Mouse (Mus musculus) liver, embryonic 16.5 days (tissue): ENCODE results near the gene Clns1a. TPM values are rescaled to one million over a fixed set of nuclear protein-coding genes. Genes with fewer than 3 reads are reported as not detected.
A peak's percentile ranks its signal among the peaks of the same experiment; 100 is the strongest.

ENCODE experiments used
- ATAC-seq: fragments of 200-750 bp; cut with Nextera tagmentation; 2 replicates; pipeline ENCODE4 v1.8.0; 2017; ENCODE audit warnings: low read depth, mild to moderate bottlenecking, moderate number of reproducible peaks, moderate library complexity
- H3K27ac ChIP-seq: fragments of 300-500 bp; sonication (generic); 2 replicates; pipeline ENCODE4 v1.5.1; 2014; ENCODE audit warnings: mild to moderate bottlenecking, low read length
- H3K27me3 ChIP-seq: fragments of 300-500 bp; sonication (generic); 2 replicates; pipeline ENCODE4 v1.6.1; 2014; ENCODE audit warnings: low read depth, low read length, mixed read lengths; ENCODE audit not compliant: control insufficient read depth, insufficient read depth
- H3K36me3 ChIP-seq: fragments of 300-500 bp; sonication (generic); 2 replicates; pipeline ENCODE4 v1.6.1; 2014; ENCODE audit warnings: mild to moderate bottlenecking; ENCODE audit not compliant: control insufficient read depth, insufficient read depth
- H3K4me1 ChIP-seq: fragments of 300-500 bp; sonication (generic); 2 replicates; pipeline ENCODE4 v1.6.1; 2014; ENCODE audit warnings: low read depth, low read length, mixed read lengths; ENCODE audit not compliant: control insufficient read depth
- H3K4me2 ChIP-seq: fragments of 300-500 bp; sonication (generic); 2 replicates; pipeline ENCODE4 v1.6.1; 2014; ENCODE audit warnings: low read depth, low read length, mixed read lengths
- H3K4me3 ChIP-seq: fragments of 300-500 bp; sonication (generic); 2 replicates; pipeline ENCODE4 v1.5.1; 2014; ENCODE audit warnings: low read depth, mild to moderate bottlenecking, low read length
- H3K9ac ChIP-seq: fragments of 300-500 bp; sonication (generic); 2 replicates; pipeline ENCODE4 v1.6.1; 2014; ENCODE audit warnings: low read depth, low read length
- H3K9me3 ChIP-seq: fragments of 300-500 bp; sonication (generic); replicated peaks from 2 replicates; pipeline ENCODE4 v1.6.1; 2016; ENCODE audit warnings: low read length; ENCODE audit not compliant: control insufficient read depth
- WGBS: fragments of 180-500 bp; shearing (Covaris S2); extraction: QIAGEN DNeasy Blood & Tissue Kit; methylation state at CpG from one replicate; pipeline ENCODE4 v1.1.7; 2014; ENCODE audit not compliant: insufficient replicate concordance; 5-methylcytosine and 5-hydroxymethylcytosine counted together
- polyA plus RNA-seq: library from polyadenylated mRNA; unstranded; fragments of >200 nt; fragmentation: Nextera tagmentation; extraction: Ambion mirVana; gene quantifications from 2 replicates; pipeline ENCODE4 v1.2.1, GENCODE M21; 2015

Clns1a gene
- polyA plus RNA-seq, 1 experiment from 2014 or later = 50.8 TPM

DNA sequence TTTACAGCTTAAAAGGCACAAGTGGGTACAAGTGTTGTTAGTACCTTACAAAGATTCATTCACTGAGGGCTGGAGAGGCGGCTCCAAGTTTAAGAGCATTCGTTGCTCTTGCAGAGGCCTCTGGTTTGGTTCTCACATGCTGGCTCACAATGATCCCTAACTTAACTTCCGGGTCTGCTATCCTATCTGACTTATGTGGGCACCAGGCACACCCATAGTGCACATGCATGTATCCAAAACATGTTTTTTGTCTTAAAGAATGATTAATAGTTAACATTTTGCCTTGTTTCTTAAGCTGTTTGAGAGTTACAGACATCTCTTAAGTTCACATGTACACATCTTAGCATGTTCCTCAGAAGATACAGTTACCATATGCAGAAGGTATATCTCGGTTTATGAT, 3.7 kb downstream of the Clns1a start:
- Histone ChIP-seq H3K9ac (no peak overlapping the region), H3K4me1 (peaks cover 10% of the 10 kb centered on the region), H3K4me3 (no peak overlapping the region), H3K4me2 (no peak overlapping the region), H3K27me3 (no peaks in the 10 kb centered on the region), H3K27ac (no peak overlapping the region), H3K9me3 (no peaks in the 10 kb centered on the region), H3K36me3 (no peaks in the 10 kb centered on the region)
- WGBS = 63% methylated on average over 4 of the region's 4 CpGs
- ATAC-seq = no peak

DNA sequence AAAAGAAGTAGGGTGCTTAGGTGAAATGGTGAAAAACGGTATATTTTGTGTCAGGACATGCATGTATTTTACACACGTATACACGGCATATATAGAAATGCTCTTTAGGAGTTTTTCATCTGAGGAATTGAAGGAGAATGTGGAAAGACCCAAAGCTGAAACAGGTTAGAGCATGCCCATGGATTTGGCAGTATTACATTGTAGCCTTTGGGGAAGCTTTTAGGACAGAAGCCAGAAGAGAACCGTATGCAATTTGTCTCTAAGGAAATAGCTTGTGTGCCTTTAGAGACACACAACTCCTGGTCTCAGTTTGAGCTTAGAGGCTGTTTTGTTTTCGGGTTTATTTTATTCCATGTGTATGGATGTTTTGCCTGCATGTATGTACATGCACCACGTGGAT, 4.7 kb downstream of the Clns1a start:
- H3K36me3 ChIP-seq = no peaks in the 10 kb centered on the region
- H3K4me2 ChIP-seq = no peak overlapping the region
- H3K9ac ChIP-seq = no peak overlapping the region
- H3K9me3 ChIP-seq = no peaks in the 10 kb centered on the region
- no peak for ATAC-seq
- peaks cover 4% of the 10 kb centered on the region for H3K4me1 ChIP-seq
- no peak overlapping the region for H3K4me3 ChIP-seq
- no peak overlapping the region for H3K27ac ChIP-seq
- 72% methylated on average over 6 of the region's 6 CpGs for WGBS
- H3K27me3 ChIP-seq = no peaks in the 10 kb centered on the region

DNA sequence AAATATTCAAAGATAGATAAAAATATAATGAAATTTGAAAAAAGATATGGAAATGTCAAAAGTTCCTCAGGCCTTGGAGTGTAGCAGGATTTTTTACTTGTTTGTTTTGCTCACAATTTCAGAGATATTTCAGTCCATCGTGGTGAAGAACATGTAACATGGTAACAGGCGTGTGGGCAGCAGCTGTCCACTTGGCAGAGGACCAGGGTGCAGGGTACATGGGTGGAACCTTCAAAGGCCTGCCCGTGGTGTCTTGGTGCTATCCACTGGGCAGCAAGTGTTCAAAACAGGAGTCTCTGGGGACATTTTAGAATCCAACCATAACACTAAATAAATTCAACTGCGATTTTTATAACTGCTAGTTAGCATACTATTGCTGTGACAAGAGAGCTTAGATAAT, 10.7 kb downstream of the Clns1a start:
- H3K4me3 ChIP-seq = no peak overlapping the region
- 75% methylated on average over 4 of the region's 4 CpGs for WGBS
- H3K4me2 ChIP-seq = no peak overlapping the region
- H3K9ac ChIP-seq = no peak overlapping the region
- no peak overlapping the region for H3K27ac ChIP-seq
- no peaks in the 10 kb centered on the region for H3K27me3 ChIP-seq
- H3K9me3 ChIP-seq = no peaks in the 10 kb centered on the region
- ATAC-seq = no peak
- H3K4me1 ChIP-seq = peaks cover 2% of the 10 kb centered on the region; the same call in 1 of the 2 replicates
- H3K36me3 ChIP-seq = no peaks in the 10 kb centered on the region

DNA sequence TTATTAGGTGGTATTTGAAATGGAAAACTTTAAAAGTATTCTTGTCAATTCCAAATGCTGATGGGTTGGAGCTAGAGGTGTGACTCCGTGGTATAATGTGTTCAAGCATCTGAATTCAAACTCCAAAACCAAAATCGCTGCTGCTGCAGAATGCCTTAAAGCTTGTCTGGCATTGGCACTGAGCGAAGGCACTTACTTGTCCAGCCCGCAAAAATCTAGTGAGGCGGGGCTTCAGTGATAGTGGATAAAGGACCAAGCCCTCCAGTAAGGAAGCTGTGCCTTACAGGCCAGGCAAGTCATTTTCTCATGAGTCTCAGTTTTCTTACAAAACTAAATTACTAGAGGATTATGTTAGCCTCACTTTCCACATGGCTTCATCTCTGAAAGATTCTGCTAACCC, 11.4 kb downstream of the Clns1a start:
- no peak overlapping the region for H3K9ac ChIP-seq
- peaks cover 4% of the 10 kb centered on the region; the same call in 1 of the 2 replicates for H3K36me3 ChIP-seq
- H3K4me3 ChIP-seq = no peak overlapping the region
- no peaks in the 10 kb centered on the region for H3K27me3 ChIP-seq
- no peak for ATAC-seq
- H3K4me2 ChIP-seq = no peak overlapping the region
- WGBS = 63% methylated on average over 5 of the region's 5 CpGs
- H3K27ac ChIP-seq = no peak overlapping the region
- no peaks in the 10 kb centered on the region for H3K9me3 ChIP-seq
- H3K4me1 ChIP-seq = peaks cover 2% of the 10 kb centered on the region; the same call in 1 of the 2 replicates

DNA sequence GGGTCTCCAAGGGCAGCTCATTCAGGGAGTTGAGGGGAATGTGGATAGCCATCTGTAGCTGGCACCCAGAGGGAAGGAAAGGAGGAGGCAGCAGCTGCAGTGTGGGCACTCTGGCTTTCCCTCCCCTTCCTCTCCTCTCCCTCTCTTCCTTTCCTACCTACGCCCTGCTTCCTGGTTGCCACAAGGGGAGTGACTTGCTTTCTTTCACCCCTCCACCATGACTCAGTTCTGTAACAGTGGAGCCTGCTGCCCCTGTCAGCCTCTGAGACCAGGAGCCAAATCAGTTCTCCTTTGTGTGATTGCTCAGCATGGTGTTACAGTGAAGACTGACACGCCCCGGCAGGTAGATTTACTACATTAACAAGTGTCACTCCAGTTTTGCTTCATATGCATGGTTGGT, 12.8 kb downstream of the Clns1a start:
- no peak overlapping the region for H3K9ac ChIP-seq
- H3K27me3 ChIP-seq = no peaks in the 10 kb centered on the region
- H3K4me2 ChIP-seq = no peak overlapping the region
- H3K4me3 ChIP-seq = no peak overlapping the region
- H3K9me3 ChIP-seq = no peaks in the 10 kb centered on the region
- H3K4me1 ChIP-seq = peaks cover 2% of the 10 kb centered on the region; the same call in 1 of the 2 replicates
- 67% methylated on average over 3 of the region's 3 CpGs for WGBS
- H3K27ac ChIP-seq = no peak overlapping the region
- no peak for ATAC-seq
- peaks cover 6% of the 10 kb centered on the region for H3K36me3 ChIP-seq

DNA sequence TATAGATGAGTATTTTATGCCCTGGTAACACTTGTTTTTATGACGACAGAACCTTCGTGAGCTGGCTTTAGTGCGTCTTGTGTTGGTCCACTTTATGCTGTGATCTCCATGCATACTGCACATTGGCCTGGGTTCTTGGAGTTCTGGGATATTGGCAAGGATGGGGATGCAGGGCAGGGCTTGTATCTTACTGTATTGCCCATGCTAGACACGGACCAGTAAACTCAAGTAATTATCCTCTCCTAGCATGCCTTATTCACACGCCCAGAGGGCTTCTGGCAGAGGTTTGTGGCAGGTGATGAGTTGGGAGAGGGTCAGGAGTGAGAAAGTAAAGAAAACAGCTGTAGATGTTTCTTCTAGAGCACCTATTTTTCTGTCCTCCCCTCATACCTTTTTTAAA, 18.2 kb downstream of the Clns1a start:
- Histone ChIP-seq H3K27me3 (no peaks in the 10 kb centered on the region), H3K4me1 (no peaks in the 10 kb centered on the region), H3K36me3 (peaks cover 20% of the 10 kb centered on the region), H3K9me3 (no peaks in the 10 kb centered on the region), H3K4me2 (no peak overlapping the region), H3K4me3 (no peak overlapping the region), H3K9ac (no peak overlapping the region), H3K27ac (no peak overlapping the region)
- no peak for ATAC-seq
- WGBS = 75% methylated on average over 5 of the region's 5 CpGs

DNA sequence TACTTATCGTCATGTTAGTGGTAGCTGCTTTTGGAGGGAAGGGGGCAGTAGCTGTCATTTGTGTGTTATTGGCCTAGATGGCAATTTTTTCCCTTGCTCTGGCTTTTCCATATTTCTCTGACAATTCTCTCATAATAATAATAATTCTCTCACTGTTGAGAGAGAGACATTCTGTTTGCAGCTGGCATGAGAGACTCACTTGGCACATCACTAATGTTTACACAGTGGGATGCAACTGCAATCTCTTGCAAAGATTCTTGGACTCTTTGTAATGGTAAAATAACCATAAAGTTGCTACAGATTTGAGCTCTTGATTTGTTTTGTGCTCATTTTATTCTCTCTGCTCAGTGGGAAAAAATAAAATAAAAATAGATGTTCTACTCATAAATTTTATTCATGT, 20.9 kb downstream of the Clns1a start:
- no peak overlapping the region for H3K9ac ChIP-seq
- no peak for ATAC-seq
- no peaks in the 10 kb centered on the region for H3K27me3 ChIP-seq
- peaks cover 20% of the 10 kb centered on the region for H3K36me3 ChIP-seq
- no peaks in the 10 kb centered on the region for H3K4me1 ChIP-seq
- no peak overlapping the region for H3K4me2 ChIP-seq
- no peaks in the 10 kb centered on the region for H3K9me3 ChIP-seq
- no peak overlapping the region for H3K4me3 ChIP-seq
- H3K27ac ChIP-seq = no peak overlapping the region
- WGBS = 74% methylated on average over 1 of the region's 1 CpGs

DNA sequence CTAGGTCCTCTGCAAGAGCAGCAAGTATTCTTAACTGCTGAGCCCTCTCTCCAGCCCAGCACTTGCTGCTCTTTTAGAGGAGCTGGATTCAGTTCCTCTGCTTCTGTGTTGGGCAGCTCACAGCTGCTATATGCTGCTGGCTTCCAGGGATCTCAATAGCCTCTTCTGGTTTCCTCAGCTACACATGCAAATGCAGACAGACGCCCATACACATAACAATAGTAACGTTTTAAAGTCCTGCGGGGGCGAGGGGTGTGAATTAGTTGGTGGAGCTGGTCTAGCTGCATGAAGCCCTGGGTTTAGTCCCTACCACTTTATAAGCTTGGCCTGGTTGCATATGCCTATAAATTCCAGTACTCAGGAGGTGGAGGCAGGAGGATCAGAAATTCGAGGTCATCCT, 22.6 kb downstream of the Clns1a start:
- H3K27me3 ChIP-seq = no peaks in the 10 kb centered on the region
- H3K9me3 ChIP-seq = no peaks in the 10 kb centered on the region
- peaks cover 4% of the 10 kb centered on the region for H3K4me1 ChIP-seq
- 78% methylated on average over 5 of the region's 5 CpGs for WGBS
- H3K4me3 ChIP-seq = no peak overlapping the region
- no peak for ATAC-seq
- no peak overlapping the region for H3K27ac ChIP-seq
- H3K36me3 ChIP-seq = peaks cover 14% of the 10 kb centered on the region
- H3K4me2 ChIP-seq = no peak overlapping the region
- no peak overlapping the region for H3K9ac ChIP-seq

DNA sequence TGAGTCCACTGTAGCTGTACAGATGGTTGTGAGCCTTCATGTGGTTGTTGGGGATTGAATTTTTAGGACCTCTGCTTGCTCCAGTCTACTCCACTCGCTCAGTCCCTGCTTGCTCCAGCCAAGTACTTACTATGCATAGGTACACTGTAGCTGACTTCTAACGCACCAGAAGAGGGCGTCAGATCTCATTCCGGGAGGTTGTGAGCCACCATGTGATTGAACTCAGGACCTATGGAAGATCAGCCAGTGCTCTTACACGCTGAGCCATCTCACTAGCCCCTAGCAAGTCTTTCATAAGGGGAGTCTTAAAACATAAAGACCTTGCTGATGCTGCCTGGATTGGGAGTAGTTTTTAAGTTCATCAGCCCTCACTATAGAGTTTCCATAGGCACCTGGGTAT, 23.7 kb downstream of the Clns1a start:
- no peak overlapping the region for H3K9ac ChIP-seq
- no peaks in the 10 kb centered on the region for H3K9me3 ChIP-seq
- H3K36me3 ChIP-seq = peaks cover 7% of the 10 kb centered on the region
- no peak overlapping the region for H3K27ac ChIP-seq
- H3K4me1 ChIP-seq = peaks cover 4% of the 10 kb centered on the region
- WGBS = 76% methylated on average over 5 of the region's 5 CpGs
- no peak overlapping the region for H3K4me3 ChIP-seq
- H3K4me2 ChIP-seq = no peak overlapping the region
- no peaks in the 10 kb centered on the region for H3K27me3 ChIP-seq
- ATAC-seq = 0 out of 2 replicates have a peak, but pooled peaks have one; percentile 11
